Mouse (Mus musculus): ENCODE results near the gene Lrrc73. TPM values are rescaled to one million over a fixed set of nuclear protein-coding genes. Genes with fewer than 3 reads are reported as not detected.

Gene Lrrc73
- polyA plus RNA-seq, 1 experiment from 2014 or later, result 5.2 TPM

DNA sequence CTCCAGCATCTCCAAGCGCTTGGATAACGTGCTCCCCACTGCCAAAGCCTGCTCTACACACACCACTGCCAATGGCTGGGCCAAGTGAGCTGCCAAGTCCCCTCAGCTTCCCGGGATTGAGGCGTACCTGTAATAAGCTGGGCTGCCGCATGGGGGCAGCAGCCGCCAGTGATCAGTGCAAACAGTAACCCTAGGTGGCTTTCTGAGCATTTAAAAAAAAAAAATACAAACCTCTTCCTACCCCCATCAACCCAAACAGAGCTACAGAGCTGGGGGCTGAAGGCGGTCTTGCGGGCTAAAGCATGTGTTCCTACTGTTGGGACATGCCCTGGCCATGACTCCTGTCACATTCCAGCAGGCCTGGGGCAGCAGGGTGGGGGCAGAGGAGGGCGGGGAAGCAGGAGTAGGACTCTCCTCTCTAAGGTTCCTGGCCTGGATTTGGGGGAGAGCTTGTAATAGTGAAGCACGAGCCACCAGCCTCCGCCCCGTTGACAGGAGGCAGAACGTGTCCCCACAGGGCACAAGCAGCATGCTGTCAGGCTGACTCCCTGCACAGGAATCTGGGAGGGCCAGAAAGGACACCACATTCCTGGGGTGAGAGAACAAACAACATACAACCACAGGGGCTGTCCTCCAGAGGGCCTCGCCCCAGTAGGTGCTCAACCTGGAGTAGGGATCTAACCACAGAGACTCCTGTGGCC lies 12.7 kb downstream of the Lrrc73 start:
- 14% methylated on average over 14 of the region's 14 CpGs for WGBS
- 0 out of 2 replicates have a peak overlapping the region, but pooled peaks have one; percentile 3 for H3K9ac ChIP-seq (replicated peaks; ENCODE audit: low read depth)
- H3K27ac ChIP-seq (ENCODE audit: low read length), result peak overlapping the region; percentile 79
- no peaks in the 10 kb centered on the region for H3K27me3 ChIP-seq (replicated peaks; ENCODE audit: insufficient read depth, low read length)
- no peak overlapping the region for H3K4me3 ChIP-seq (ENCODE audit: low read depth, low read length)
- peaks cover 29% of the 10 kb centered on the region; the same call in 1 of the 2 replicates for H3K36me3 ChIP-seq (ENCODE audit: insufficient read depth, low read length)
- ATAC-seq (peak; percentile 92), DNase-seq (ENCODE audit: low spot score) (peak; percentile 88)
- peak; percentile 93 for TF ChIP-seq CTCF (IDR thresholded peaks at IDR 0.05)
- peak; percentile 54; the same call in 1 of the 2 replicates for TF ChIP-seq EP300 (IDR thresholded peaks at IDR 0.05)
- no peaks in the 10 kb centered on the region for H3K9me3 ChIP-seq (ENCODE audit: low read length)
- H3K4me1 ChIP-seq (ENCODE audit: insufficient read depth, low read depth, low read length), result no peaks in the 10 kb centered on the region
- no peak overlapping the region for H3K4me2 ChIP-seq (replicated peaks; ENCODE audit: low read depth, low read length)

DNA sequence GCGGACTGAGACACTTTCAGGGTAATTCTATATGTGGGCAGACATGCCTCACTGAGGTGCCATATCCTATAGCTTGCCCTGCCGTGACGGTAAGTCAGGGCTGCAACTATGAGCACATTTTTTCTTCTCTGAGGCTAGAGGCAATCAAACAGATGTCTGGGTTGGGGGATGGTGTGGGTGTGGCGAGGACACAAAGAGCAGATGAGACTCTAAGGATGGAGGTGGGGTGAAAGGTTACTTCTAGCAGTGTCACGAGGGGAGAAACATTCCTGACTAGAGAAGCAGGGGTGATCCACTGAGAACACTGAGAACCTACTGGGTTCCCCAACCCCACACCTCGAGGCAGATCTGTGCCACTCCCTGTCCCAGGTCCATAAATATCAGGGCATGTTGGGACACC lies 13.7 kb downstream of the Lrrc73 start:
- Histone ChIP-seq H3K27me3 (replicated peaks; ENCODE audit: insufficient read depth, low read length) (no peaks in the 10 kb centered on the region), H3K9me3 (ENCODE audit: low read length) (no peaks in the 10 kb centered on the region), H3K4me3 (ENCODE audit: low read depth, low read length) (no peak overlapping the region), H3K9ac (replicated peaks; ENCODE audit: low read depth) (no peak overlapping the region), H3K27ac (ENCODE audit: low read length) (peak overlapping the region; percentile 79), H3K36me3 (ENCODE audit: insufficient read depth, low read length) (peaks cover 24% of the 10 kb centered on the region; the same call in 1 of the 2 replicates), H3K4me2 (replicated peaks; ENCODE audit: low read depth, low read length) (no peak overlapping the region), H3K4me1 (ENCODE audit: insufficient read depth, low read depth, low read length) (no peaks in the 10 kb centered on the region)
- ATAC-seq, result no peak
- 56% methylated on average over 6 of the region's 6 CpGs for WGBS
- TF ChIP-seq EP300 (IDR thresholded peaks at IDR 0.05) (no peak), CTCF (IDR thresholded peaks at IDR 0.05) (no peak)
- no peak for DNase-seq (ENCODE audit: low spot score)

DNA sequence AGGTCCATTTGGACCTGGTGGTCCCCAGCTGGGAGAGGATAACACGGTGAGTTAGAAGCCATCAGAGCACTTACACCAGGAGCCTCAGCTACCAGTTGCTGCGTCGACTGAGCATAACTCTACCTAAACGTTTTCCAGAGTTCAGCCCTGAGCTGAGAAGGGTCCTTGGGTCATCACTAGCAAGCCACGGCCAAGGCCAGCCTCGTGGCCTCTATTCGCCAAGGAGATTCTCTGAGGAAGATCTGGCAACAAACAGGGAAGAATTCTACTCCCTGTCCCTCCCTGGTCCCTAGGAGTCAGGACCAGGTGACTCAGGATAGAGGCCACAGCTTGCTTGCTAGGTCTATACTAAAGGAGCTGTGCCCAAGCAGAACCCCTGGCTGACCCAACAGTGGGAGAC lies 14.2 kb downstream of the Lrrc73 start:
- no peak overlapping the region for H3K4me2 ChIP-seq (replicated peaks; ENCODE audit: low read depth, low read length)
- WGBS, result 80% methylated on average over 7 of the region's 7 CpGs
- no peaks in the 10 kb centered on the region for H3K27me3 ChIP-seq (replicated peaks; ENCODE audit: insufficient read depth, low read length)
- no peak overlapping the region for H3K9ac ChIP-seq (replicated peaks; ENCODE audit: low read depth)
- H3K4me1 ChIP-seq (ENCODE audit: insufficient read depth, low read depth, low read length), result no peaks in the 10 kb centered on the region
- DNase-seq (ENCODE audit: low spot score) (no peak), ATAC-seq (no peak)
- no peaks in the 10 kb centered on the region for H3K9me3 ChIP-seq (ENCODE audit: low read length)
- peaks cover 20% of the 10 kb centered on the region; the same call in 1 of the 2 replicates for H3K36me3 ChIP-seq (ENCODE audit: insufficient read depth, low read length)
- no peak overlapping the region for H3K4me3 ChIP-seq (ENCODE audit: low read depth, low read length)
- TF ChIP-seq EP300 (IDR thresholded peaks at IDR 0.05) (no peak), CTCF (IDR thresholded peaks at IDR 0.05) (no peak)
- peak overlapping the region; percentile 79 for H3K27ac ChIP-seq (ENCODE audit: low read length)

DNA sequence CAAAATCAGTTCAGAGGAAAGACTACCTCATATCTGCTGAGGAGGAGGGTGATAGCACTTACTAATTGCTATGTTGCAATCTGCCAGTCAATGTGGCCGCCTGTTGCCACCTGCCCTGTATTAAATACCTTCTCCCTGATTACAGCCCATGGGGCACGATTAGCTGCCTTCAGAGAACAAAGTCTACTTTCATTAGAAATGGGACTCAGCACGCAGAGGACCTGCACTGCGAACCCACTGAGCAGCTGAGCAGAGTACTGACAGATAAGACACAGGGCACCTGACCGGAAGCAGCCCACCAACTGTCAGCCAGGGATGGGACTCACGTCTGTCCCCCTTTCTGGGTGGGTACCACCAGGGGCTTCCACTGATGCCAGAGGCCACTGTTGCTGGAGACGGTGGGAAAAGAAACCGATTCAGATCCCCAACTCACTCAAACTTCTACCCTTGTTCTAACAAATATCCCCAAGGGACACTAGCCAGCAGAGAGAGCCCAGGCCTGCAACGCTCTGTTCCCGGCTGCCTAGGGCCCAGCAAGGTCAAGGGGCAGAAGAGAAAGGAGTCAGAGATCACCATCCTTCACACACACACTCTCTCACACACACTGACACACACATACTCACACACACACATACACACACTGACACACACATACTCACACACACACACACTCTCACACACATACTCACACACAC lies 14.8 kb downstream of the Lrrc73 start:
- Histone ChIP-seq H3K4me3 (ENCODE audit: low read depth, low read length) (no peak overlapping the region), H3K27me3 (replicated peaks; ENCODE audit: insufficient read depth, low read length) (no peaks in the 10 kb centered on the region), H3K27ac (ENCODE audit: low read length) (peak overlapping the region; percentile 79), H3K4me2 (replicated peaks; ENCODE audit: low read depth, low read length) (no peak overlapping the region), H3K36me3 (ENCODE audit: insufficient read depth, low read length) (peaks cover 13% of the 10 kb centered on the region; the same call in 1 of the 2 replicates), H3K9ac (replicated peaks; ENCODE audit: low read depth) (no peak overlapping the region), H3K4me1 (ENCODE audit: insufficient read depth, low read depth, low read length) (no peaks in the 10 kb centered on the region), H3K9me3 (ENCODE audit: low read length) (no peaks in the 10 kb centered on the region)
- ATAC-seq (no peak), DNase-seq (ENCODE audit: low spot score) (no peak)
- TF ChIP-seq CTCF (IDR thresholded peaks at IDR 0.05) (no peak), EP300 (IDR thresholded peaks at IDR 0.05) (no peak)
- WGBS, result 67% methylated on average over 10 of the region's 10 CpGs

DNA sequence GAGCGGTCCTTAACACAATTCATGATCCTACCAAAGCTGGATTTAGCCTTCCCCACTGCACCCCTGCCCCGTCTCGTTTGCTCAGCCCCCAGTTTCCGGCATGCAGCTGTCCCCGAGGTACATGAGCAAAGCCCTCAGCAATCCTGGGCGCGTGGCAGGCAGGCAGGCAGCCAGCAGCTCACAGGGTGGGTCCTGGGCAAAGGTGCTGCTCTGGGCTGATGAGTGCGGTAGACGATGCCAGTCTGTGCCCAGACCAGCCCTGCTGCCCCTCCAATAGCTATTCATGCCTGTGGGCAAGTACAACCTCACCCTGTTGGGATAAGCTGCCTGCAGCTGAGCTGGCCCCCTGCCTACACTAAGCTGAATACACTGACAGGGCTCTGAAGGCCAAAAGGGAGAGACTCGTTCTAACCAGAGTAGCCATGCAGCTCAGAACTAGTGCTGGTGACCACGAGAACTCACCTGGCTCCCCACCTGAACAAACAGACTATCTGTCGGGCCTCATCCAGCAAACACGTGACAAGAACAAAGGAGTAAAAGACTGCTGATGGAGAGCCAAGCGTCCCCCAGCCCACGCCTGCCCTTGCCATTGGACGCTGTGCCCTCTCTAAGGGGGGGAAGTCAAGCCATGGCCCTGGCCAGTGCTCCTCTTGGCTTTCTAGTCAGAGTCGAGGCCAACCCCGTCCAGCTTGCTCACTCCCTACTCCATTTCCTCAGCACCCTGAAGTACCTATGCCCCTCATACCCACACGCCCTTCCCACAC lies 16.6 kb downstream of the Lrrc73 start:
- 0 out of 2 replicates have a peak, but pooled peaks have one; percentile 6 for ATAC-seq
- Histone ChIP-seq H3K27ac (ENCODE audit: low read length) (0 out of 2 replicates have a peak overlapping the region, but pooled peaks have one; percentile 15), H3K4me2 (replicated peaks; ENCODE audit: low read depth, low read length) (no peak overlapping the region), H3K36me3 (ENCODE audit: insufficient read depth, low read length) (peaks cover 8% of the 10 kb centered on the region; the same call in 1 of the 2 replicates), H3K9ac (replicated peaks; ENCODE audit: low read depth) (no peak overlapping the region), H3K4me1 (ENCODE audit: insufficient read depth, low read depth, low read length) (no peaks in the 10 kb centered on the region), H3K27me3 (replicated peaks; ENCODE audit: insufficient read depth, low read length) (no peaks in the 10 kb centered on the region), H3K9me3 (ENCODE audit: low read length) (no peaks in the 10 kb centered on the region), H3K4me3 (ENCODE audit: low read depth, low read length) (no peak overlapping the region)
- DNase-seq (ENCODE audit: low spot score), result no peak
- TF ChIP-seq CTCF (IDR thresholded peaks at IDR 0.05) (no peak), EP300 (IDR thresholded peaks at IDR 0.05) (no peak)
- WGBS, result 59% methylated on average over 19 of the region's 19 CpGs

DNA sequence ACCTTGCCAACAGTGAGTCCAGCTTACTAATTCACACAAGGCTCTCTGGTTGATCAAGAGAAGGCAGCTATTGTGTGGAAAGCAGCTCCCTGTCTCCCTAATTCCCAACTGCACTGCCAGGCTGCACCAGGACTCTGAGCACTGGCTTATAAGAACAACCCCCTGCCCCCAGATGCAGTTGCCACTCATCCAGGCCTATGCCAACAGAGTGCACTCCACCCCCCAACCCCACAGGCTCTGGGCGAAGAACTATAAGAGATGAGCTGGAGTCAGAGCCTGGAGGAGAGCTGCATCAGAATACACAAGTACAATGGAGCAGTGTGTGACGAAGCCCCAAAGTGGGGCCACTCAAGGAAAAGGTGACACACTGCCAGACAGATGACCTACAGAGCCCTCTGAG lies 18.7 kb downstream of the Lrrc73 start:
- no peak for TF ChIP-seq EP300 (IDR thresholded peaks at IDR 0.05)
- TF ChIP-seq CTCF (IDR thresholded peaks at IDR 0.05), result no peak
- H3K27me3 ChIP-seq (replicated peaks; ENCODE audit: insufficient read depth, low read length), result no peaks in the 10 kb centered on the region
- H3K9me3 ChIP-seq (ENCODE audit: low read length), result no peaks in the 10 kb centered on the region
- DNase-seq (ENCODE audit: low spot score) (no peak), ATAC-seq (no peak)
- peaks cover 8% of the 10 kb centered on the region; the same call in 1 of the 2 replicates for H3K36me3 ChIP-seq (ENCODE audit: insufficient read depth, low read length)
- no peaks in the 10 kb centered on the region for H3K4me1 ChIP-seq (ENCODE audit: insufficient read depth, low read depth, low read length)
- 87% methylated on average over 2 of the region's 2 CpGs for WGBS
- no peak overlapping the region for H3K27ac ChIP-seq (ENCODE audit: low read length)
- H3K9ac ChIP-seq (replicated peaks; ENCODE audit: low read depth), result no peak overlapping the region
- H3K4me2 ChIP-seq (replicated peaks; ENCODE audit: low read depth, low read length), result no peak overlapping the region
- no peak overlapping the region for H3K4me3 ChIP-seq (ENCODE audit: low read depth, low read length)

All from lung, postnatal 0 days (tissue).